Mouse (Mus musculus) neural tube, embryonic 13.5 days (tissue): ENCODE data around the gene Tcte2. TPM values are rescaled to one million over a fixed set of nuclear protein-coding genes. Genes with fewer than 3 reads are reported as not detected.
"Not testable (repeated sequence)": the region's sequence is repeated elsewhere in the genome, so short reads cannot be mapped to it uniquely, and the experiment has no call there.

Experiments
- ATAC-seq: fragments of 200-750 bp; cut with Nextera tagmentation; 2 replicates; pipeline ENCODE4 v1.8.0; 2017; ENCODE audit warnings: low read depth, mild to moderate bottlenecking, moderate TSS enrichment, moderate library complexity
- H3K27ac ChIP-seq: fragments of 300-500 bp; sonication (generic); replicated peaks from 2 replicates; pipeline ENCODE4 v1.5.1; 2015; ENCODE audit warnings: moderate library complexity, mild to moderate bottlenecking, inconsistent platforms
- H3K27me3 ChIP-seq: fragments of 300-500 bp; sonication (generic); 2 replicates; pipeline ENCODE4 v1.6.1; 2015; ENCODE audit warnings: mild to moderate bottlenecking, inconsistent platforms
- H3K36me3 ChIP-seq: fragments of 300-500 bp; sonication (generic); 2 replicates; pipeline ENCODE4 v1.6.1; 2015; ENCODE audit warnings: mild to moderate bottlenecking, inconsistent platforms
- H3K4me1 ChIP-seq: fragments of 300-500 bp; sonication (generic); replicated peaks from 2 replicates; pipeline ENCODE4 v1.6.1; 2015; ENCODE audit warnings: inconsistent platforms
- H3K4me2 ChIP-seq: fragments of 300-500 bp; sonication (generic); 2 replicates; pipeline ENCODE4 v1.6.1; 2015; ENCODE audit warnings: inconsistent platforms, mild to moderate bottlenecking, moderate library complexity
- H3K4me3 ChIP-seq: fragments of 300-500 bp; sonication (generic); 2 replicates; pipeline ENCODE4 v1.5.1; 2015; ENCODE audit warnings: mild to moderate bottlenecking, inconsistent platforms
- H3K9ac ChIP-seq: fragments of 300-500 bp; sonication (generic); 2 replicates; pipeline ENCODE4 v1.6.1; 2015; ENCODE audit warnings: moderate library complexity, mild to moderate bottlenecking, inconsistent platforms
- H3K9me3 ChIP-seq: fragments of 300-500 bp; sonication (generic); 2 replicates; pipeline ENCODE4 v1.6.1; 2016; ENCODE audit warnings: inconsistent platforms
- WGBS: fragments of 180-500 bp; shearing (Covaris S2); methylation state at CpG from one replicate; pipeline ENCODE4 v1.1.7; 2015; 5-methylcytosine and 5-hydroxymethylcytosine counted together
- polyA plus RNA-seq: library from polyadenylated mRNA; unstranded; fragments of >200 nt; fragmentation: Nextera tagmentation; extraction: Ambion mirVana; gene quantifications from 2 replicates; pipeline ENCODE4 v1.2.1, GENCODE M21; 2015

Tcte2 gene
- polyA plus RNA-seq, 1 experiment from 2014 or later, result 17.8 TPM

GRCm38 (mm10) chr17:13677225-13678148 lies 84.1 kb downstream of the Tcte2 start:
- Histone ChIP-seq H3K27ac (peak overlapping the region; percentile 64), H3K9ac (peak overlapping the region; percentile 50), H3K4me2 (peak overlapping the region; percentile 20), H3K9me3 (no peaks in the 10 kb centered on the region), H3K4me3 (no peak overlapping the region), H3K27me3 (no peaks in the 10 kb centered on the region), H3K4me1 (peaks cover 29% of the 10 kb centered on the region), H3K36me3 (no peaks in the 10 kb centered on the region)
- no peak for ATAC-seq
- 36% methylated on average over 9 of the region's 9 CpGs for WGBS

- H3K36me3 ChIP-seq, H3K4me3 ChIP-seq, H3K27ac ChIP-seq, H3K27me3 ChIP-seq, ATAC-seq, H3K9me3 ChIP-seq, H3K9ac ChIP-seq, H3K4me2 ChIP-seq: not testable (repeated sequence)
- peaks cover 32% of the 10 kb centered on the region for H3K4me1 ChIP-seq
- WGBS, result 77% methylated on average over 3 of the region's 3 CpGs
These were observed 85.5 kb downstream of the Tcte2 start for GRCm38 (mm10) chr17:13676099-13676498.

- peaks cover 37% of the 10 kb centered on the region for H3K4me1 ChIP-seq
- H3K27ac ChIP-seq, result no peak overlapping the region
- no peaks in the 10 kb centered on the region for H3K36me3 ChIP-seq
- H3K9ac ChIP-seq, result no peak overlapping the region
- no peak overlapping the region for H3K4me2 ChIP-seq
- H3K9me3 ChIP-seq, result no peaks in the 10 kb centered on the region
- H3K27me3 ChIP-seq, result no peaks in the 10 kb centered on the region
- H3K4me3 ChIP-seq, result no peak overlapping the region
- 43% methylated on average over 4 of the region's 4 CpGs for WGBS
- no peak for ATAC-seq
These were observed 86.0 kb downstream of the Tcte2 start for GRCm38 (mm10) chr17:13675630-13676029.

- Histone ChIP-seq H3K9ac (no peak overlapping the region), H3K27me3 (no peaks in the 10 kb centered on the region), H3K4me2 (no peak overlapping the region), H3K4me3 (no peak overlapping the region), H3K27ac (no peak overlapping the region), H3K9me3 (no peaks in the 10 kb centered on the region), H3K36me3 (no peaks in the 10 kb centered on the region), H3K4me1 (peaks cover 37% of the 10 kb centered on the region)
- ATAC-seq, result no peak
- WGBS, result 81% methylated on average over 6 of the region's 6 CpGs
These were observed 86.8 kb downstream of the Tcte2 start for GRCm38 (mm10) chr17:13674695-13675306.

- H3K9ac ChIP-seq, result no peak overlapping the region
- H3K4me2 ChIP-seq, result no peak overlapping the region
- H3K27me3 ChIP-seq, result no peaks in the 10 kb centered on the region
- WGBS, result 60% methylated on average over 4 of the region's 4 CpGs
- H3K27ac ChIP-seq, result no peak overlapping the region
- H3K9me3 ChIP-seq, result no peaks in the 10 kb centered on the region
- no peaks in the 10 kb centered on the region for H3K36me3 ChIP-seq
- no peak for ATAC-seq
- peaks cover 51% of the 10 kb centered on the region for H3K4me1 ChIP-seq
- no peak overlapping the region for H3K4me3 ChIP-seq
These were observed 89.9 kb downstream of the Tcte2 start for GRCm38 (mm10) chr17:13671732-13672131.

GRCm38 (mm10) chr17:13670227-13670626 lies 91.4 kb downstream of the Tcte2 start:
- no peaks in the 10 kb centered on the region for H3K36me3 ChIP-seq
- H3K9me3 ChIP-seq, result no peaks in the 10 kb centered on the region
- peak overlapping the region; percentile 93 for H3K27ac ChIP-seq
- H3K9ac ChIP-seq, result no peak overlapping the region
- H3K4me2 ChIP-seq, result no peak overlapping the region
- peaks cover 59% of the 10 kb centered on the region for H3K4me1 ChIP-seq
- H3K27me3 ChIP-seq, result no peaks in the 10 kb centered on the region
- no peak for ATAC-seq
- H3K4me3 ChIP-seq, result no peak overlapping the region

- no peaks in the 10 kb centered on the region for H3K9me3 ChIP-seq
- H3K36me3 ChIP-seq, result no peaks in the 10 kb centered on the region
- peaks cover 59% of the 10 kb centered on the region for H3K4me1 ChIP-seq
- H3K27me3 ChIP-seq, result no peaks in the 10 kb centered on the region
- peak overlapping the region; percentile 38 for H3K9ac ChIP-seq
- peak overlapping the region; percentile 93 for H3K27ac ChIP-seq
- no peak overlapping the region for H3K4me3 ChIP-seq
- peak; percentile 52 for ATAC-seq
- 9% methylated on average over 8 of the region's 8 CpGs for WGBS
- H3K4me2 ChIP-seq, result peak overlapping the region; percentile 35
These were observed 92.4 kb downstream of the Tcte2 start for GRCm38 (mm10) chr17:13669206-13669605.

- H3K4me2 ChIP-seq, result peak overlapping the region; percentile 35
- peak overlapping the region; percentile 38 for H3K9ac ChIP-seq
- no peak overlapping the region for H3K4me3 ChIP-seq
- ATAC-seq, result peak; percentile 91
- H3K27ac ChIP-seq, result peak overlapping the region; percentile 93
- no peaks in the 10 kb centered on the region for H3K9me3 ChIP-seq
- no peaks in the 10 kb centered on the region for H3K36me3 ChIP-seq
- H3K4me1 ChIP-seq, result peaks cover 59% of the 10 kb centered on the region
- no peaks in the 10 kb centered on the region for H3K27me3 ChIP-seq
- 6% methylated on average over 16 of the region's 16 CpGs for WGBS
These were observed 93.3 kb downstream of the Tcte2 start for GRCm38 (mm10) chr17:13668052-13669015.

GRCm38 (mm10) chr17:13667006-13667405 lies 94.6 kb downstream of the Tcte2 start:
- 18% methylated on average over 3 of the region's 3 CpGs for WGBS
- peaks cover 60% of the 10 kb centered on the region for H3K4me1 ChIP-seq
- no peak for ATAC-seq

GRCm38 (mm10) chr17:13665731-13666130 lies 95.9 kb downstream of the Tcte2 start:
- 81% methylated on average over 1 of the region's 1 CpGs for WGBS
- peaks cover 54% of the 10 kb centered on the region for H3K4me1 ChIP-seq

More at GRCm38 (mm10) chr17:13667006-13667405, 94.6 kb downstream of the Tcte2 start:
- no peaks in the 10 kb centered on the region for H3K27me3 ChIP-seq
- no peak overlapping the region for H3K4me2 ChIP-seq
- no peaks in the 10 kb centered on the region for H3K36me3 ChIP-seq
- peak overlapping the region; percentile 38 for H3K9ac ChIP-seq
- no peak overlapping the region for H3K4me3 ChIP-seq
- H3K27ac ChIP-seq, result peak overlapping the region; percentile 93
- no peaks in the 10 kb centered on the region for H3K9me3 ChIP-seq

GRCm38 (mm10) chr17:13663386-13664166 lies 98.0 kb downstream of the Tcte2 start:
- no peak for ATAC-seq
- H3K27me3 ChIP-seq, result no peaks in the 10 kb centered on the region
- H3K4me3 ChIP-seq, result no peak overlapping the region
- H3K9ac ChIP-seq, result no peak overlapping the region
- H3K4me1 ChIP-seq, result peaks cover 49% of the 10 kb centered on the region
- H3K36me3 ChIP-seq, result no peaks in the 10 kb centered on the region
- H3K4me2 ChIP-seq, result no peak overlapping the region
- H3K27ac ChIP-seq, result no peak overlapping the region
- 87% methylated on average over 13 of the region's 13 CpGs for WGBS
- H3K9me3 ChIP-seq, result no peaks in the 10 kb centered on the region

More at GRCm38 (mm10) chr17:13665731-13666130, 95.9 kb downstream of the Tcte2 start:
- no peaks in the 10 kb centered on the region for H3K36me3 ChIP-seq
- no peak for ATAC-seq
- H3K4me3 ChIP-seq, result no peak overlapping the region
- H3K9ac ChIP-seq, result no peak overlapping the region
- no peak overlapping the region for H3K27ac ChIP-seq
- no peaks in the 10 kb centered on the region for H3K27me3 ChIP-seq
- H3K4me2 ChIP-seq, result no peak overlapping the region
- H3K9me3 ChIP-seq, result no peaks in the 10 kb centered on the region
